Mouse (Mus musculus) MEL (cell line): ENCODE measurements around the gene Rdh8. TPM values are rescaled to one million over a fixed set of nuclear protein-coding genes. Genes with fewer than 3 reads are reported as not detected.
A peak's percentile ranks its signal among the peaks of the same experiment; 100 is the strongest.

Experiments used
- DNase-seq: peaks from one replicate; pipeline ENCODE4 v3.0.0; 2011; ENCODE audit warnings: low read depth, low spot score
- H3K27ac ChIP-seq: 2 replicates; pipeline ENCODE4 v1.5.1; 2012; ENCODE audit warnings: low read depth, mild to moderate bottlenecking, control low read depth, low read length, moderate library complexity; ENCODE audit not compliant: control insufficient read depth
- H3K27me3 ChIP-seq, 2 experiments: fragments of 150-350 bp in 1 of 2; sonication (generic) in 1 of 2; 2 replicates each; pipeline ENCODE4 v1.6.1; 2012; ENCODE audit warnings: low read length in 2 of 2, mild to moderate bottlenecking in 2 of 2, improper control_type of control experiment in 1 of 2, moderate library complexity in 1 of 2; ENCODE audit not compliant: insufficient read depth in 2 of 2, control insufficient read depth in 1 of 2
- H3K36me3 ChIP-seq, 2 experiments: 2 replicates each; pipeline ENCODE4 v1.6.1; 2012 to 2014; ENCODE audit warnings: low read length in 2 of 2, improper control_type of control experiment in 1 of 2, inconsistent platforms in 1 of 2, mild to moderate bottlenecking in 1 of 2; ENCODE audit not compliant: insufficient read depth in 2 of 2, control insufficient read depth in 1 of 2
- H3K4me1 ChIP-seq, 2 experiments: fragments of 150-350 bp in 1 of 2; sonication (generic) in 1 of 2; 2 replicates each; pipeline ENCODE4 v1.6.1; 2012; ENCODE audit warnings: low read length in 2 of 2, improper control_type of control experiment in 1 of 2, mild to moderate bottlenecking in 1 of 2; ENCODE audit not compliant: insufficient read depth in 2 of 2, control insufficient read depth in 1 of 2
- H3K4me3 ChIP-seq, 2 experiments: fragments of 150-350 bp in 1 of 2; sonication (generic) in 1 of 2; 2 replicates each; pipeline ENCODE4 v1.5.1; 2012; ENCODE audit warnings: low read depth in 2 of 2, low read length in 2 of 2, mild to moderate bottlenecking in 2 of 2, moderate library complexity in 2 of 2, control low read depth in 1 of 2, improper control_type of control experiment in 1 of 2; ENCODE audit not compliant: control insufficient read depth in 1 of 2, insufficient read depth in 1 of 2
- H3K79me2 ChIP-seq: 2 replicates; pipeline ENCODE4 v1.6.1; 2012; ENCODE audit warnings: mild to moderate bottlenecking, low read length, moderate library complexity; ENCODE audit not compliant: control insufficient read depth, poor library complexity, insufficient read depth
- H3K9ac ChIP-seq: 2 replicates; pipeline ENCODE4 v1.6.1; 2012; ENCODE audit warnings: low read depth, mild to moderate bottlenecking, control low read depth, low read length, moderate library complexity; ENCODE audit not compliant: control insufficient read depth, poor library complexity, severe bottlenecking
- H3K9me3 ChIP-seq: fragments of 150-350 bp; sonication (generic); replicated peaks from 2 replicates; pipeline ENCODE4 v1.6.1; 2012; ENCODE audit warnings: mild to moderate bottlenecking, low read length, improper control_type of control experiment, moderate library complexity; ENCODE audit not compliant: insufficient read depth
- CHD1 ChIP-seq: IDR thresholded peaks from 2 replicates; pipeline ENCODE4 v1.6.1; 2012; ENCODE audit warnings: low read depth, mild to moderate bottlenecking, inconsistent platforms, low read length, improper control_type of control experiment
- CHD2 ChIP-seq: IDR thresholded peaks from 2 replicates; pipeline ENCODE4 v1.6.1; 2011; ENCODE audit warnings: low read length, improper control_type of control experiment
- CTCF ChIP-seq, 3 experiments: IDR thresholded peaks in 2 of 3; conservative IDR thresholded peaks in 1 of 3; 2 replicates each; pipeline ENCODE4 v1.5.1; 2011 to 2012; ENCODE audit warnings: low read length in 3 of 3, low read depth in 2 of 3, mild to moderate bottlenecking in 2 of 3, improper control_type of control experiment in 1 of 3, inconsistent platforms in 1 of 3, mixed read lengths in 1 of 3, moderate library complexity in 1 of 3; ENCODE audit not compliant: control insufficient read depth in 1 of 3, insufficient read depth in 1 of 3, poor library complexity in 1 of 3, severe bottlenecking in 1 of 3
- E2F4 ChIP-seq: IDR thresholded peaks from 2 replicates; pipeline ENCODE4 v1.6.1; 2011; ENCODE audit warnings: low read depth, low read length, improper control_type of control experiment, borderline replicate concordance
- GABPA ChIP-seq: IDR thresholded peaks from 2 replicates; pipeline ENCODE4 v1.6.1; 2012; ENCODE audit warnings: low read depth, mild to moderate bottlenecking, inconsistent platforms, low read length, improper control_type of control experiment, moderate library complexity
- JUND ChIP-seq: IDR thresholded peaks from 2 replicates; pipeline ENCODE4 v1.6.1; 2011; ENCODE audit warnings: low read depth, mild to moderate bottlenecking, improper control_type of control experiment, low read length
- MAZ ChIP-seq: IDR thresholded peaks from 2 replicates; pipeline ENCODE4 v1.6.1; 2012; ENCODE audit warnings: low read depth, mild to moderate bottlenecking, inconsistent platforms, low read length, improper control_type of control experiment
- MEF2A ChIP-seq: IDR thresholded peaks from 2 replicates; pipeline ENCODE4 v1.6.1; 2014; ENCODE audit warnings: low read depth, mild to moderate bottlenecking, inconsistent platforms, low read length, improper control_type of control experiment; ENCODE audit not compliant: poor library complexity, insufficient replicate concordance, severe bottlenecking; ENCODE audit errors: extremely low read depth
- MXI1 ChIP-seq: IDR thresholded peaks from 2 replicates; pipeline ENCODE4 v1.6.1; 2011; ENCODE audit warnings: mild to moderate bottlenecking, low read depth, low read length, improper control_type of control experiment
- NELFE ChIP-seq: IDR thresholded peaks from 2 replicates; pipeline ENCODE4 v1.6.1; 2011; ENCODE audit warnings: low read depth, low read length, improper control_type of control experiment
- POLR2A ChIP-seq, 2 experiments: IDR thresholded peaks; 2 replicates each; pipeline ENCODE4 v1.6.1; 2011 to 2012; ENCODE audit warnings: low read length in 2 of 2, mild to moderate bottlenecking in 2 of 2, control low read depth in 1 of 2, improper control_type of control experiment in 1 of 2, low read depth in 1 of 2, moderate library complexity in 1 of 2; ENCODE audit not compliant: control insufficient read depth in 1 of 2, insufficient read depth in 1 of 2, poor library complexity in 1 of 2
- POLR2AphosphoS2 ChIP-seq: IDR thresholded peaks from 2 replicates; pipeline ENCODE4 v1.6.1; 2011; ENCODE audit warnings: low read length, improper control_type of control experiment
- POLR2AphosphoS5 ChIP-seq: IDR thresholded peaks from 2 replicates; pipeline ENCODE4 v1.6.1; 2012; ENCODE audit warnings: low read depth, borderline replicate concordance, mild to moderate bottlenecking, inconsistent platforms, low read length, moderate library complexity, mixed read lengths
- SIN3A ChIP-seq: IDR thresholded peaks from 2 replicates; pipeline ENCODE4 v1.6.1; 2012; ENCODE audit warnings: low read length, improper control_type of control experiment, inconsistent platforms
- TBP ChIP-seq: IDR thresholded peaks from 2 replicates; pipeline ENCODE4 v1.8.0; 2011; ENCODE audit warnings: low read depth, low read length, improper control_type of control experiment
- USF2 ChIP-seq, 2 experiments: IDR thresholded peaks; 2 replicates each; pipeline ENCODE4 v1.6.1; 2011 to 2012; ENCODE audit warnings: improper control_type of control experiment in 2 of 2, low read length in 2 of 2, borderline replicate concordance in 1 of 2, inconsistent platforms in 1 of 2, low read depth in 1 of 2, mild to moderate bottlenecking in 1 of 2; ENCODE audit not compliant: insufficient read depth in 1 of 2
- ZMIZ1 ChIP-seq: IDR thresholded peaks from 2 replicates; pipeline ENCODE4 v1.6.1; 2012; ENCODE audit warnings: low read depth, mild to moderate bottlenecking, inconsistent platforms, low read length, improper control_type of control experiment, moderate library complexity
- polyA plus RNA-seq, 2 experiments: library from polyadenylated mRNA; stranded (reverse) in 1 of 2; unstranded in 1 of 2; fragments of >175 nt in 1 of 2; fragments of >200 nt in 1 of 2; gene quantifications; 2 replicates each; pipeline versions ENCODE4 v1.2.1 to v1.2.4; 2012; ENCODE audit warnings: low replicate concordance in 2 of 2, low read depth in 1 of 2; ENCODE audit not compliant: insufficient read length in 2 of 2, insufficient read depth in 1 of 2, missing spikeins in 1 of 2
- total RNA-seq: library from RNA; depleted of rRNA; stranded (reverse); fragments of 300-350 nt; gene quantifications from 2 replicates; pipeline ENCODE4 v1.2.3, GENCODE M21; 2012

Rdh8 gene
- total and polyA plus RNA-seq, 3 experiments = not detected

DNA sequence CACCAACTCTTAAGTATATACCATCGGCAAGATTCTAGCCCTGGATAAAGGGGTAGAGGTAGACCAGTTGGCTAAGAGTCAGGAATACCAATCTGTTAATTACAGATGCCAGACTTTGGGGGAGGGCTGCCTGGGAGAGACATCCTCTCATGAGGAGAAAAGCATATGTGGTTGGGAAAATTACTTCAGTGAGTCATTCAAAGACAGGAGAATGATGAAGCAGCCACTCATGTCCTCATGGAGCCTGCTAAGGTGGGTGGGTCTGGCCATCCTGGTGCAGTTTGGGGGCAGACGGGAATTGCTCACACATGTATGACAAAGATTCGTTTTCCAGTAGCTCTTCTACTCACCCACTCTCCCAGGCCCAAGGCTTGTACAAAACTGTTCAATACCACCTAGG lies 4.5 kb downstream of the Rdh8 start:
- DNase-seq = no peak
- Histone ChIP-seq H3K4me3 (no peak overlapping the region), H3K79me2 (no peaks in the 10 kb centered on the region), H3K27me3 (peaks cover 41 to 55% of the 10 kb centered on the region in 2 experiments), H3K27ac (no peak overlapping the region), H3K9ac (no peak overlapping the region), H3K9me3 (no peaks in the 10 kb centered on the region), H3K36me3 (no peaks in the 10 kb centered on the region), H3K4me1 (no peaks in the 10 kb centered on the region)
- TF ChIP-seq JUND (no peak), E2F4 (no peak), NELFE (0 out of 2 replicates have a peak, but pooled peaks have one; percentile 13)

GRCm38 (mm10) chr9:20825781-20826180 lies 7.5 kb downstream of the Rdh8 start:
- no peak for TF ChIP-seq POLR2AphosphoS2
- no peak for TF ChIP-seq NELFE
- TF ChIP-seq ZMIZ1 = no peak
- TF ChIP-seq GABPA = no peak
- no peak for TF ChIP-seq MEF2A
- no peak for TF ChIP-seq USF2 (IDR thresholded peaks at IDR 0.05; ENCODE audit: borderline replicate concordance in 1 of 2, insufficient read depth in 1 of 2, low read depth in 1 of 2, low read length in 2 of 2)
- TF ChIP-seq POLR2AphosphoS5 = no peak
- TF ChIP-seq CHD1 = no peak
- TF ChIP-seq TBP = no peak
- no peak for TF ChIP-seq CHD2
- TF ChIP-seq MAZ = no peak
- no peak for TF ChIP-seq POLR2A (IDR thresholded peaks at IDR 0.05; ENCODE audit: control insufficient read depth in 1 of 2, insufficient read depth in 1 of 2, low read depth in 1 of 2, low read length in 2 of 2, poor library complexity in 1 of 2)
- DNase-seq = no peak
- no peak overlapping the region for H3K4me3 ChIP-seq
- peaks cover 47 to 64% of the 10 kb centered on the region in 2 experiments for H3K27me3 ChIP-seq
- no peaks in the 10 kb centered on the region for H3K79me2 ChIP-seq
- no peaks in the 10 kb centered on the region for H3K9me3 ChIP-seq
- H3K27ac ChIP-seq = no peak overlapping the region
- H3K36me3 ChIP-seq = no peaks in the 10 kb centered on the region
- H3K4me1 ChIP-seq = no peaks in the 10 kb centered on the region
- H3K9ac ChIP-seq = no peak overlapping the region

GRCm38 (mm10) chr9:20828127-20828526 lies 9.8 kb downstream of the Rdh8 start:
- no peak for DNase-seq
- TF ChIP-seq POLR2AphosphoS5 = peak; percentile 95; the same call in 1 of the 2 replicates
- no peak for TF ChIP-seq SIN3A
- no peak for TF ChIP-seq MXI1
- TF ChIP-seq CTCF (IDR thresholded peaks at IDR 0.05 in 2 of 3, conservative IDR thresholded peaks at IDR 0.05 in 1 of 3; ENCODE audit: control insufficient read depth in 1 of 3, insufficient read depth in 1 of 3, low read depth in 2 of 3, low read length in 3 of 3, poor library complexity in 1 of 3, severe bottlenecking in 1 of 3) = no peak
- Histone ChIP-seq H3K27ac (no peak overlapping the region), H3K27me3 (peaks cover 42 to 47% of the 10 kb centered on the region in 2 experiments), H3K36me3 (no peaks in the 10 kb centered on the region), H3K4me1 (no peaks in the 10 kb centered on the region), H3K9ac (no peak overlapping the region), H3K4me3 (no peak overlapping the region), H3K9me3 (no peaks in the 10 kb centered on the region), H3K79me2 (no peaks in the 10 kb centered on the region)
